9 mouse cellular contexts compared by ENCODE assay signal in the genomic region with DNA sequence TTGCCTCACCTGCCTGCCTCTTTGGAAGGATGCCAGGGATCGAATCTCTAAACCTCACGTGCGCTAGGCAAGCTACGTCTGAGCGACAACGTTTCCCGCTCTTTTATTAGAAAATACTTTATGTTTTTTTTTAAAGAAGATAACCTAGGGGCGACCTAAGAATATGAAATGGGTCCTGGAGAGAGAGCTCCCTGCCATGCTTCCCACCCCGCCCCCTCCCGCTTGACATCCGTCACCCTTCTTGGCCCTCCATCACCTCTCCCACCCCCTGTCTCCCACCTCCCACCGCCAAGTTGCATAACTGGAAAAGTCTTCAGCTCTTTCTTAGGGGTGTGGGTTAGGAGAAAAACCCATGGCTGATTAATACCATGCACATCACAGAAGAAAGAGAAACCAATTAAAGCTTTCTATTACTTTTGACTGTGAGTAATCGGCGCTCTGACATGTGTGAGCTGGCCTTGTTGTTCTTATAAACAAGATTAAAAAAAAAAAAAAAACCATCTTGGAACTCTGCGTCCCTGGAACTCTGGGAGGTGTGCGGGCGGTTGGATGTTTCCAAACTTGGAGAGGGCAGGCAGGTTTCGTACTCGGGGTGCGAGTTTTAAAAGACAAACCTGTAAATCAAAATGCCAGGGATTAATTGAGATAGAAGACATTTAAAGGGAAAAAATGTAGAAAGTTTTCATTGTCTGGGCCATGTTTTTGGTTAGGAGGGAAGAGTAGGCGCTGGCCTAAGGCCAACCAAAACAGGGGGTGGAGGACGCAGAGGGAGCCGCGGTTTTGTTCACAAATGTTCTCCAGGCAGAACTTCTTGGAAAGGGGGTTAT.
A peak's percentile ranks its signal among the peaks of the same experiment; 100 is the strongest.
DNase-seq lines count a peak whose midpoint lies in the region; ATAC-seq lines count a peak whose summit lies in the region.
"Had no signal": no experiment of that assay in that cellular context is flagged by ENCODE, and none has a peak within 500 bp of the region (broad histone marks: within the 10 kb centered on the region; RNA-seq: fewer than 3 reads in every experiment).

No protein-coding gene starts in this region.

- H3K4me1 ChIP-seq in embryonic facial prominence, embryonic 12.5 days = peaks cover 32% of the 10 kb centered on the region
- peaks cover 36% of the 10 kb centered on the region for H3K4me1 ChIP-seq in embryonic facial prominence, embryonic 10.5 days
- peaks cover 20% of the 10 kb centered on the region for H3K4me1 ChIP-seq in heart, embryonic 12.5 days (replicated peaks)

- DNase-seq in embryonic facial prominence, embryonic 10.5 days (ENCODE audit: low spot score) = no peak
- peak; percentile 54 for DNase-seq in MN1 (ENCODE audit: low spot score)
- peak; percentile 80 to 83 for DNase-seq in kidney, postnatal 4 days
- DNase-seq in Muller cell, postnatal 12 days (ENCODE audit: inconsistent ontology term) = no peak
- DNase-seq in frontal cortex, postnatal 25 days (ENCODE audit: low spot score in 2 of 2) = no peak
- DNase-seq in right cerebral cortex, adult 2 months (ENCODE audit: low spot score in 2 of 2) = no peak

- no peaks in the 10 kb centered on the region for H3K27me3 ChIP-seq in embryonic facial prominence, embryonic 12.5 days
- no peaks in the 10 kb centered on the region for H3K27me3 ChIP-seq in embryonic facial prominence, embryonic 10.5 days (replicated peaks; ENCODE audit: low read depth, poor library complexity, severe bottlenecking)
- no peaks in the 10 kb centered on the region for H3K27me3 ChIP-seq in heart, embryonic 12.5 days (replicated peaks)

- WGBS in embryonic facial prominence, embryonic 12.5 days = 65% methylated on average over 24 of the region's 24 CpGs
- 84% methylated on average over 24 of the region's 24 CpGs for WGBS in embryonic facial prominence, embryonic 10.5 days
- 69% methylated on average over 24 of the region's 24 CpGs for WGBS in heart, embryonic 12.5 days

- H3K4me2 ChIP-seq in embryonic facial prominence, embryonic 12.5 days (replicated peaks) = no peak overlapping the region
- no peak overlapping the region for H3K4me2 ChIP-seq in heart, embryonic 12.5 days

- H3K9me3 ChIP-seq in embryonic facial prominence, embryonic 12.5 days = peaks cover 11% of the 10 kb centered on the region; the same call in 1 of the 2 replicates
- H3K9me3 ChIP-seq in embryonic facial prominence, embryonic 10.5 days = peaks cover 20% of the 10 kb centered on the region
- H3K9me3 ChIP-seq in heart, embryonic 12.5 days (replicated peaks) = peaks cover 21% of the 10 kb centered on the region

- no peak for ATAC-seq in embryonic facial prominence, embryonic 12.5 days (ENCODE audit: insufficient number of reproducible peaks, insufficient read depth, low FRiP score, low TSS enrichment)
- no peak for ATAC-seq in heart, embryonic 12.5 days (ENCODE audit: insufficient number of reproducible peaks, low FRiP score)
- ATAC-seq: hindbrain, postnatal 0 days had no signal

- no peaks in the 10 kb centered on the region for H3K36me3 ChIP-seq in embryonic facial prominence, embryonic 12.5 days
- no peaks in the 10 kb centered on the region for H3K36me3 ChIP-seq in embryonic facial prominence, embryonic 10.5 days (replicated peaks)
- no peaks in the 10 kb centered on the region for H3K36me3 ChIP-seq in heart, embryonic 12.5 days

- peak overlapping the region; percentile 42 for H3K27ac ChIP-seq in embryonic facial prominence, embryonic 12.5 days
- H3K27ac ChIP-seq in embryonic facial prominence, embryonic 10.5 days (replicated peaks) = no peak overlapping the region
- H3K27ac ChIP-seq in heart, embryonic 12.5 days (ENCODE audit: poor library complexity, severe bottlenecking) = 0 out of 2 replicates have a peak overlapping the region, but pooled peaks have one; percentile 23
- H3K27ac ChIP-seq: hindbrain, postnatal 0 days had no signal

- H3K4me3 ChIP-seq in embryonic facial prominence, embryonic 12.5 days = no peak overlapping the region
- no peak overlapping the region for H3K4me3 ChIP-seq in embryonic facial prominence, embryonic 10.5 days
- no peak overlapping the region for H3K4me3 ChIP-seq in heart, embryonic 12.5 days

- no peak overlapping the region for H3K9ac ChIP-seq in embryonic facial prominence, embryonic 12.5 days
- no peak overlapping the region for H3K9ac ChIP-seq in heart, embryonic 12.5 days

Comparison
In these comparisons a context has a peak if more than half of its experiments do, and no peak if none do; other contexts are left out.
1. DNase-seq: peak in MN1 (single experiment) and kidney, postnatal 4 days (2 of 2); none in embryonic facial prominence, embryonic 10.5 days (single experiment), Muller cell, postnatal 12 days (single experiment), frontal cortex, postnatal 25 days (0 of 2) and right cerebral cortex, adult 2 months (0 of 2).